Mouse (Mus musculus) olfactory bulb, adult 2 months (tissue): ENCODE data around the gene Col18a1. TPM values are rescaled to one million over a fixed set of nuclear protein-coding genes. Genes with fewer than 3 reads are reported as not detected.

Experiments used
- H3K27ac ChIP-seq: fragments of 200-500 bp; 2 replicates; pipeline ENCODE4 v1.5.1; 2012; ENCODE audit warnings: low read depth, low read length; ENCODE audit not compliant: insufficient read depth
- H3K4me1 ChIP-seq: fragments of 200-500 bp; 2 replicates; pipeline ENCODE4 v1.6.1; 2012; ENCODE audit warnings: low read length; ENCODE audit not compliant: control insufficient read depth, insufficient read depth
- H3K4me3 ChIP-seq: fragments of 200-500 bp; 2 replicates; pipeline ENCODE4 v1.5.1; 2012; ENCODE audit warnings: mild to moderate bottlenecking, low read depth, low read length, moderate library complexity; ENCODE audit not compliant: insufficient read depth
- CTCF ChIP-seq: fragments of 200-500 bp; IDR thresholded peaks from 2 replicates; pipeline ENCODE4 v1.5.1; 2012; ENCODE audit warnings: low read depth, mild to moderate bottlenecking, low read length, moderate library complexity; ENCODE audit not compliant: insufficient read depth
- POLR2A ChIP-seq: fragments of 200-500 bp; IDR thresholded peaks from 2 replicates; pipeline ENCODE4 v1.6.1; 2012; ENCODE audit warnings: mild to moderate bottlenecking, low read depth, low read length, moderate library complexity; ENCODE audit not compliant: insufficient read depth
- WGBS: fragments of 180-500 bp; shearing (Covaris S2); methylation state at CpG from one replicate; pipeline ENCODE4 v1.1.7; 2018; 5-methylcytosine and 5-hydroxymethylcytosine counted together
- polyA plus RNA-seq: library from polyadenylated mRNA; stranded (reverse); fragments of >200 nt; gene quantifications from 2 replicates; pipeline ENCODE4 v1.2.4, GENCODE M21; 2012; ENCODE audit warnings: low replicate concordance; ENCODE audit not compliant: missing spikeins, insufficient read depth, insufficient read length

Gene Col18a1
- polyA plus RNA-seq, 1 experiment, result not detected

- H3K27ac ChIP-seq, result no peak overlapping the region
- H3K4me1 ChIP-seq, result peaks cover 11% of the 10 kb centered on the region
- 93% methylated on average over 5 of the region's 5 CpGs for WGBS
- no peak overlapping the region for H3K4me3 ChIP-seq
- TF ChIP-seq CTCF (no peak), POLR2A (no peak)
Measured at GRCm38 (mm10) chr10:77024231-77024630, 142.1 kb downstream of the Col18a1 start.

- no peak overlapping the region for H3K27ac ChIP-seq
- WGBS, result 73% methylated on average over 13 of the region's 13 CpGs
- H3K4me1 ChIP-seq, result peaks cover 11% of the 10 kb centered on the region
- TF ChIP-seq CTCF, result no peak
- no peak for TF ChIP-seq POLR2A
- no peak overlapping the region for H3K4me3 ChIP-seq
Measured at GRCm38 (mm10) chr10:77022301-77023130, 143.8 kb downstream of the Col18a1 start.

- Histone ChIP-seq H3K4me1 (peaks cover 12% of the 10 kb centered on the region), H3K4me3 (peak overlapping the region; percentile 42), H3K27ac (peak overlapping the region; percentile 61)
- WGBS, result 17% methylated on average over 17 of the region's 17 CpGs
- TF ChIP-seq CTCF (peak; percentile 67), POLR2A (0 out of 2 replicates have a peak, but pooled peaks have one; percentile 28)
Measured at GRCm38 (mm10) chr10:77021399-77022052, 144.8 kb downstream of the Col18a1 start.

GRCm38 (mm10) chr10:77017662-77018061 is 148.7 kb downstream of the Col18a1 start:
- H3K4me3 ChIP-seq, result no peak overlapping the region
- peaks cover 17% of the 10 kb centered on the region for H3K4me1 ChIP-seq
- WGBS, result 78% methylated on average over 9 of the region's 9 CpGs
- TF ChIP-seq POLR2A (no peak), CTCF (no peak)
- no peak overlapping the region for H3K27ac ChIP-seq

- no peak for TF ChIP-seq POLR2A
- no peak for TF ChIP-seq CTCF
- Histone ChIP-seq H3K4me1 (peaks cover 15% of the 10 kb centered on the region), H3K4me3 (no peak overlapping the region), H3K27ac (no peak overlapping the region)
- WGBS, result 58% methylated on average over 2 of the region's 2 CpGs
Measured at GRCm38 (mm10) chr10:77017061-77017460, 149.3 kb downstream of the Col18a1 start.

GRCm38 (mm10) chr10:77016499-77016898 is 149.8 kb downstream of the Col18a1 start:
- H3K4me1 ChIP-seq, result peaks cover 12% of the 10 kb centered on the region
- WGBS, result 42% methylated on average over 8 of the region's 8 CpGs
- H3K27ac ChIP-seq, result no peak overlapping the region
- TF ChIP-seq CTCF (no peak), POLR2A (no peak)
- H3K4me3 ChIP-seq, result no peak overlapping the region

GRCm38 (mm10) chr10:77016080-77016479 is 150.3 kb downstream of the Col18a1 start:
- TF ChIP-seq CTCF, result no peak
- no peak for TF ChIP-seq POLR2A
- Histone ChIP-seq H3K27ac (no peak overlapping the region), H3K4me1 (peaks cover 10% of the 10 kb centered on the region), H3K4me3 (no peak overlapping the region)
- 81% methylated on average over 7 of the region's 7 CpGs for WGBS

GRCm38 (mm10) chr10:77011681-77012080 is 154.7 kb downstream of the Col18a1 start:
- Histone ChIP-seq H3K4me1 (peaks cover 22% of the 10 kb centered on the region), H3K4me3 (no peak overlapping the region), H3K27ac (no peak overlapping the region)
- 81% methylated on average over 4 of the region's 4 CpGs for WGBS
- no peak for TF ChIP-seq CTCF
- TF ChIP-seq POLR2A, result no peak

GRCm38 (mm10) chr10:77008698-77009097 is 157.7 kb downstream of the Col18a1 start:
- TF ChIP-seq CTCF (no peak), POLR2A (no peak)
- Histone ChIP-seq H3K4me1 (peaks cover 32% of the 10 kb centered on the region), H3K4me3 (no peak overlapping the region), H3K27ac (peak overlapping the region; percentile 95)
- WGBS, result 57% methylated on average over 3 of the region's 3 CpGs
